Mouse (Mus musculus) neural tube, embryonic 15.5 days (tissue): Measurements from ENCODE around the gene Olfr1416. TPM values are rescaled to one million over a fixed set of nuclear protein-coding genes. Genes with fewer than 3 reads are reported as not detected.

Experiments used
- ATAC-seq: fragments of 200-750 bp; cut with Nextera tagmentation; 2 replicates; pipeline ENCODE4 v1.8.0; 2017; ENCODE audit warnings: mild to moderate bottlenecking, moderate TSS enrichment, moderate library complexity; ENCODE audit not compliant: low FRiP score
- H3K27ac ChIP-seq: fragments of 300-500 bp; sonication (generic); replicated peaks from 2 replicates; pipeline ENCODE4 v1.5.1; 2015; ENCODE audit warnings: mild to moderate bottlenecking, inconsistent platforms
- H3K27me3 ChIP-seq: fragments of 300-500 bp; sonication (generic); replicated peaks from 2 replicates; pipeline ENCODE4 v1.6.1; 2015; ENCODE audit warnings: inconsistent platforms
- H3K36me3 ChIP-seq: fragments of 300-500 bp; sonication (generic); 2 replicates; pipeline ENCODE4 v1.6.1; 2015; ENCODE audit warnings: inconsistent platforms
- H3K4me1 ChIP-seq: fragments of 300-500 bp; sonication (generic); 2 replicates; pipeline ENCODE4 v1.6.1; 2015; ENCODE audit warnings: inconsistent platforms
- H3K4me2 ChIP-seq: fragments of 300-500 bp; sonication (generic); 2 replicates; pipeline ENCODE4 v1.6.1; 2015; ENCODE audit warnings: inconsistent platforms, mild to moderate bottlenecking, moderate library complexity
- H3K4me3 ChIP-seq: fragments of 300-500 bp; sonication (generic); replicated peaks from 2 replicates; pipeline ENCODE4 v1.5.1; 2015; ENCODE audit warnings: mild to moderate bottlenecking, inconsistent platforms
- H3K9ac ChIP-seq: fragments of 300-500 bp; sonication (generic); replicated peaks from 2 replicates; pipeline ENCODE4 v1.6.1; 2015; ENCODE audit warnings: mild to moderate bottlenecking, inconsistent platforms
- H3K9me3 ChIP-seq: fragments of 300-500 bp; sonication (generic); replicated peaks from 2 replicates; pipeline ENCODE4 v1.6.1; 2016; ENCODE audit warnings: inconsistent platforms
- whole genome bisulfite sequencing: fragments of 180-500 bp; shearing (Covaris S2); methylation state at CpG from one replicate; pipeline ENCODE4 v1.1.7; 2015; ENCODE audit warnings: mixed read lengths; 5-methylcytosine and 5-hydroxymethylcytosine counted together
- microRNA-seq: library from miRNA; unstranded; fragments of <30 nt; microRNA quantifications from one replicate; pipeline ENCODE4, GENCODE M21; 2017
- polyA plus RNA-seq: library from polyadenylated mRNA; unstranded; fragments of >200 nt; fragmentation: Nextera tagmentation; extraction: Ambion mirVana; gene quantifications from 2 replicates; pipeline ENCODE4 v1.2.1, GENCODE M21; 2015

The Olfr1416 gene
- polyA plus RNA-seq, 1 experiment from 2014 or later = not detected

DNA sequence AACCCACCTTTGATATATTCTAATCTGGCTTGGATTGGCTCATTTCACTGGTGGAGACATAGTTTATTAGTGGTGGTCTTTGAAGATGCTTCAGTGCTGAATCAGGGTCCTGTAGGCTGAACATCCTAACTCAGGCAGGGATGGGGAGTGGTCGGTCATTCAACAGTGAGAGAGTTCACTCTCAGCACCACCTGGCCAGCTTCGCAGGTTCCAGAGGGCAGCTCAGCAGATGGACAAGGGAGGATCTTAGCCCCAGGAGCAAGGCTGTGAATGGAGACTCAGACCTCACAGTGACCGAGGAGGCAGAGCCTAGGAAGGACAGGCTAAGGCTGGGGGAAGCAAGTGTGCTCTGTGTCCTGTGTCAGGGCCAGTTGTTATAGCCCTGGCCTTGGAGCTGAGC lies 53.5 kb downstream of the Olfr1416 start:
- peaks cover 1% of the 10 kb centered on the region; the same call in 1 of the 2 replicates for H3K4me1 ChIP-seq
- no peak for ATAC-seq
- H3K9ac ChIP-seq = no peak overlapping the region
- no peak overlapping the region for H3K4me2 ChIP-seq
- WGBS = 75% methylated on average over 3 of the region's 3 CpGs
- no peaks in the 10 kb centered on the region for H3K9me3 ChIP-seq
- H3K36me3 ChIP-seq = no peaks in the 10 kb centered on the region
- H3K4me3 ChIP-seq = no peak overlapping the region
- no peaks in the 10 kb centered on the region for H3K27me3 ChIP-seq
- no peak overlapping the region for H3K27ac ChIP-seq

DNA sequence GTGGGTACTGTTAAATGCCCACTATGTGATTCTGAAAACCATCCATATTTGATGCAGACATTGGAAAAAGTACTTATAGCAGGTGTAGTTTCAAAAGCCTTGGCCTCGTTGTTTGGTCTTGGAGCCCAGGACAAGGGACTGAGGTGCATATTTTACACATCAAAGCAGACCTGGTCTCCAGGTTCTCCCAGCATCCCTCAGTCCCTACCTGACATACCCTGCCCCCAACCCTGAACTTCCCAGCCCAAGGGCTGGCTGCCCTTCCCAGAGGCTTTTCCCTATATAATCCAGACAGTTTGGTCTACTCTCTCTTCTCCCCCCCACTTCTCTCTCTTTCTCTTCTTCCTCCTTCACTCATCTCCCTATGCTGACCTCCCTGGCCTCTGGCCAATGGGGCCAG lies 53.9 kb downstream of the Olfr1416 start:
- H3K9ac ChIP-seq = no peak overlapping the region
- WGBS = 81% methylated on average over 1 of the region's 1 CpGs

More for the DNA sequence above, 53.9 kb downstream of the Olfr1416 start:
- H3K9me3 ChIP-seq = no peaks in the 10 kb centered on the region
- no peak overlapping the region for H3K4me3 ChIP-seq
- no peak for ATAC-seq
- no peaks in the 10 kb centered on the region for H3K36me3 ChIP-seq
- no peaks in the 10 kb centered on the region for H3K27me3 ChIP-seq
- no peaks in the 10 kb centered on the region for H3K4me1 ChIP-seq
- H3K27ac ChIP-seq = no peak overlapping the region
- no peak overlapping the region for H3K4me2 ChIP-seq

Small RNAs within 50 kb of the gene (microRNA-seq; reads per million reads assigned to microRNA genes)
- 3.1 reads per million, percentile 11 among the genes with 10 or more reads in this experiment for gene Mir6900

Other genes starting within 250 kb of the Olfr1416 start
- gene Ndufa10, start 11.3 kb downstream of the Olfr1416 start, polyA plus RNA-seq = 343 and 359 TPM in 2 replicates
- gene Olfr1415, start 11.0 kb upstream of the Olfr1416 start, polyA plus RNA-seq = not detected in 2 replicates
- not detected in 2 replicates for gene Olfr1414, start 33.5 kb upstream of the Olfr1416 start, polyA plus RNA-seq
- gene Olfr1413, start 86.2 kb upstream of the Olfr1416 start, polyA plus RNA-seq = not detected in 2 replicates
- gene Olfr1412, start 100.7 kb upstream of the Olfr1416 start, polyA plus RNA-seq = not detected in 2 replicates
- gene Olfr1411, start 109.3 kb upstream of the Olfr1416 start, polyA plus RNA-seq = not detected in 2 replicates
- not detected in 2 replicates for gene Olfr1410, start 120.7 kb upstream of the Olfr1416 start, polyA plus RNA-seq
- not detected in 2 replicates for gene Olfr12, start 132.7 kb upstream of the Olfr1416 start, polyA plus RNA-seq
- 541 and 661 TPM in 2 replicates for gene Cops9, start 156.9 kb upstream of the Olfr1416 start, polyA plus RNA-seq
- gene Otos, start 163.7 kb upstream of the Olfr1416 start, polyA plus RNA-seq = 0.33 and 0.73 TPM in 2 replicates